Mouse (Mus musculus) lung, postnatal 0 days (tissue): ENCODE data around the gene Gm9.

Experiments
- CTCF ChIP-seq: IDR thresholded peaks from 2 replicates; pipeline ENCODE4 v1.5.1; 2016; ENCODE audit warnings: antibody characterized with exemption, mild to moderate bottlenecking
- EP300 ChIP-seq: IDR thresholded peaks from 2 replicates; pipeline ENCODE4 v1.6.1; 2016; ENCODE audit warnings: antibody characterized with exemption, mild to moderate bottlenecking, control low read depth

- no peak for TF ChIP-seq CTCF
- no peak for TF ChIP-seq EP300
Observed at GRCm38 (mm10) chrX:37191744-37192379, 19.0 kb downstream of the Gm9 start.
